Mouse (Mus musculus) liver, embryonic 11.5 days (tissue): ENCODE results near the gene Zbtb4. TPM values are rescaled to one million over a fixed set of nuclear protein-coding genes. Genes with fewer than 3 reads are reported as not detected.

ENCODE experiments used
- ATAC-seq: fragments of 200-750 bp; cut with Nextera tagmentation; replicated peaks from 2 replicates; pipeline ENCODE4 v1.8.0; 2017; ENCODE audit warnings: moderate number of reproducible peaks, mild to moderate bottlenecking, moderate TSS enrichment, moderate library complexity; ENCODE audit not compliant: low FRiP score
- DNase-seq: peaks from one replicate; pipeline ENCODE4 v3.0.0-alpha.2; 2017; ENCODE audit warnings: low spot score
- H3K27ac ChIP-seq: fragments of 300-500 bp; sonication (generic); 2 replicates; pipeline ENCODE4 v1.5.1; 2014; ENCODE audit warnings: mild to moderate bottlenecking, low read depth, low read length, control low read depth
- H3K27me3 ChIP-seq: fragments of 300-500 bp; sonication (generic); replicated peaks from 2 replicates; pipeline ENCODE4 v1.6.1; 2014; ENCODE audit warnings: low read length, mixed read lengths; ENCODE audit not compliant: control insufficient read depth, insufficient read depth
- H3K36me3 ChIP-seq: fragments of 300-500 bp; sonication (generic); 2 replicates; pipeline ENCODE4 v1.6.1; 2014; ENCODE audit warnings: mild to moderate bottlenecking, low read length, moderate library complexity, mixed read lengths; ENCODE audit not compliant: control insufficient read depth, insufficient read depth
- H3K4me1 ChIP-seq: fragments of 300-500 bp; sonication (generic); replicated peaks from 2 replicates; pipeline ENCODE4 v1.6.1; 2014; ENCODE audit warnings: low read length, mixed read lengths; ENCODE audit not compliant: control insufficient read depth, insufficient read depth
- H3K4me2 ChIP-seq: fragments of 300-500 bp; sonication (generic); 2 replicates; pipeline ENCODE4 v1.6.1; 2014; ENCODE audit warnings: mild to moderate bottlenecking, control low read depth, moderate library complexity
- H3K4me3 ChIP-seq: fragments of 300-500 bp; sonication (generic); 2 replicates; pipeline ENCODE4 v1.5.1; 2014; ENCODE audit warnings: low read depth, low read length, control low read depth
- H3K9ac ChIP-seq: fragments of 300-500 bp; sonication (generic); 2 replicates; pipeline ENCODE4 v1.6.1; 2014; ENCODE audit warnings: low read depth, low read length, control low read depth
- H3K9me3 ChIP-seq: fragments of 300-500 bp; sonication (generic); 2 replicates; pipeline ENCODE4 v1.6.1; 2016; ENCODE audit warnings: low read length, inconsistent platforms, mixed read lengths; ENCODE audit not compliant: control insufficient read depth
- WGBS: fragments of 180-500 bp; shearing (Covaris S2); extraction: QIAGEN DNeasy Blood & Tissue Kit; methylation state at CpG from one replicate; pipeline ENCODE4 v1.1.7; 2014; 5-methylcytosine and 5-hydroxymethylcytosine counted together
- polyA plus RNA-seq: library from polyadenylated mRNA; unstranded; fragments of >200 nt; fragmentation: Nextera tagmentation; extraction: Ambion mirVana; gene quantifications from 2 replicates; pipeline ENCODE4 v1.2.1, GENCODE M21; 2014

The Zbtb4 gene
- polyA plus RNA-seq, 1 experiment from 2014 or later, result 1.0 TPM

GRCm38 (mm10) chr11:69804972-69805909, 39.5 kb downstream of the Zbtb4 start, which contains the start of gene Tmem102:
Tmem102 (minus strand) TSS chr11:69805624.
- DNase-seq (no peak), ATAC-seq (no peak)
- no peaks in the 10 kb centered on the region for H3K36me3 ChIP-seq
- H3K27ac ChIP-seq, result no peak within 1 kb of the TSS
- peak within 1 kb of the TSS; percentile 94 for H3K4me2 ChIP-seq
- H3K9me3 ChIP-seq, result no peaks in the 10 kb centered on the region
- WGBS, result 14% methylated on average over 29 of the region's 29 CpGs
- H3K9ac ChIP-seq, result peak within 1 kb of the TSS; percentile 25; the same call in 1 of the 2 replicates
- peaks cover 41% of the 10 kb centered on the region for H3K4me1 ChIP-seq
- peak within 1 kb of the TSS; percentile 58 for H3K4me3 ChIP-seq
- peaks cover 59% of the 10 kb centered on the region for H3K27me3 ChIP-seq

GRCm38 (mm10) chr11:69806378-69806777, 40.7 kb downstream of the Zbtb4 start:
- H3K36me3 ChIP-seq, result no peaks in the 10 kb centered on the region
- WGBS, result 71% methylated on average over 4 of the region's 4 CpGs
- H3K4me1 ChIP-seq, result peaks cover 33% of the 10 kb centered on the region
- DNase-seq, result no peak
- H3K27me3 ChIP-seq, result peaks cover 47% of the 10 kb centered on the region
- ATAC-seq, result no peak
- H3K27ac ChIP-seq, result no peak overlapping the region
- no peaks in the 10 kb centered on the region for H3K9me3 ChIP-seq
- no peak overlapping the region for H3K4me2 ChIP-seq
- no peak overlapping the region for H3K9ac ChIP-seq
- H3K4me3 ChIP-seq, result no peak overlapping the region

- Histone ChIP-seq H3K4me1 (peaks cover 24% of the 10 kb centered on the region), H3K27me3 (peaks cover 35% of the 10 kb centered on the region)
- 88% methylated on average over 2 of the region's 2 CpGs for WGBS
These were observed 41.9 kb downstream of the Zbtb4 start for GRCm38 (mm10) chr11:69807641-69808040.

GRCm38 (mm10) chr11:69810280-69810679, 44.6 kb downstream of the Zbtb4 start:
- Histone ChIP-seq H3K4me1 (no peaks in the 10 kb centered on the region), H3K36me3 (no peaks in the 10 kb centered on the region), H3K4me2 (no peak overlapping the region), H3K4me3 (no peak overlapping the region), H3K9ac (no peak overlapping the region), H3K9me3 (no peaks in the 10 kb centered on the region), H3K27me3 (peaks cover 8% of the 10 kb centered on the region), H3K27ac (no peak overlapping the region)
- DNase-seq, result no peak
- no peak for ATAC-seq

More at GRCm38 (mm10) chr11:69807641-69808040, 41.9 kb downstream of the Zbtb4 start:
- Histone ChIP-seq H3K9me3 (no peaks in the 10 kb centered on the region), H3K9ac (no peak overlapping the region), H3K4me3 (no peak overlapping the region), H3K4me2 (no peak overlapping the region), H3K36me3 (no peaks in the 10 kb centered on the region), H3K27ac (no peak overlapping the region)
- ATAC-seq (no peak), DNase-seq (no peak)

GRCm38 (mm10) chr11:69815155-69815554, 49.4 kb downstream of the Zbtb4 start, which contains the start of gene Gm39566:
Gm39566 (minus strand) TSS chr11:69815298.
- Histone ChIP-seq H3K27me3 (peaks cover 3% of the 10 kb centered on the region), H3K4me1 (no peaks in the 10 kb centered on the region), H3K27ac (no peak within 1 kb of the TSS), H3K4me2 (no peak within 1 kb of the TSS), H3K9ac (no peak within 1 kb of the TSS), H3K4me3 (no peak within 1 kb of the TSS), H3K9me3 (no peaks in the 10 kb centered on the region), H3K36me3 (no peaks in the 10 kb centered on the region)
- DNase-seq, result no peak
- 53% methylated on average over 10 of the region's 10 CpGs for WGBS
- ATAC-seq, result no peak

- Histone ChIP-seq H3K4me3 (no peak overlapping the region), H3K4me1 (no peaks in the 10 kb centered on the region), H3K36me3 (no peaks in the 10 kb centered on the region), H3K9me3 (no peaks in the 10 kb centered on the region), H3K9ac (no peak overlapping the region), H3K27ac (no peak overlapping the region), H3K27me3 (peaks cover 3% of the 10 kb centered on the region), H3K4me2 (no peak overlapping the region)
- no peak for DNase-seq
- no peak for ATAC-seq
- 84% methylated on average over 12 of the region's 12 CpGs for WGBS
These were observed 50.8 kb downstream of the Zbtb4 start for GRCm38 (mm10) chr11:69816520-69816919.

- no peaks in the 10 kb centered on the region for H3K36me3 ChIP-seq
- 72% methylated on average over 2 of the region's 2 CpGs for WGBS
- no peak for ATAC-seq
These were observed 52.7 kb downstream of the Zbtb4 start, which contains the start of gene Spem2 for GRCm38 (mm10) chr11:69818365-69818764. Spem2 (minus strand) TSS chr11:69818465.

GRCm38 (mm10) chr11:69818871-69819270, 53.2 kb downstream of the Zbtb4 start:
- Histone ChIP-seq H3K9me3 (no peaks in the 10 kb centered on the region), H3K4me2 (no peak overlapping the region), H3K9ac (no peak overlapping the region), H3K36me3 (no peaks in the 10 kb centered on the region), H3K27ac (no peak overlapping the region), H3K4me3 (no peak overlapping the region), H3K27me3 (peaks cover 3% of the 10 kb centered on the region), H3K4me1 (no peaks in the 10 kb centered on the region)
- 76% methylated on average over 8 of the region's 8 CpGs for WGBS
- no peak for ATAC-seq
- DNase-seq, result no peak

More at GRCm38 (mm10) chr11:69818365-69818764, 52.7 kb downstream of the Zbtb4 start, which contains the start of gene Spem2:
- Histone ChIP-seq H3K4me1 (no peaks in the 10 kb centered on the region), H3K27me3 (peaks cover 3% of the 10 kb centered on the region), H3K9me3 (no peaks in the 10 kb centered on the region), H3K4me3 (no peak within 1 kb of the TSS), H3K4me2 (no peak within 1 kb of the TSS), H3K9ac (no peak within 1 kb of the TSS), H3K27ac (no peak within 1 kb of the TSS)
- DNase-seq, result no peak
